Mouse (Mus musculus): ENCODE results near the gene Tmem101.

DNA sequence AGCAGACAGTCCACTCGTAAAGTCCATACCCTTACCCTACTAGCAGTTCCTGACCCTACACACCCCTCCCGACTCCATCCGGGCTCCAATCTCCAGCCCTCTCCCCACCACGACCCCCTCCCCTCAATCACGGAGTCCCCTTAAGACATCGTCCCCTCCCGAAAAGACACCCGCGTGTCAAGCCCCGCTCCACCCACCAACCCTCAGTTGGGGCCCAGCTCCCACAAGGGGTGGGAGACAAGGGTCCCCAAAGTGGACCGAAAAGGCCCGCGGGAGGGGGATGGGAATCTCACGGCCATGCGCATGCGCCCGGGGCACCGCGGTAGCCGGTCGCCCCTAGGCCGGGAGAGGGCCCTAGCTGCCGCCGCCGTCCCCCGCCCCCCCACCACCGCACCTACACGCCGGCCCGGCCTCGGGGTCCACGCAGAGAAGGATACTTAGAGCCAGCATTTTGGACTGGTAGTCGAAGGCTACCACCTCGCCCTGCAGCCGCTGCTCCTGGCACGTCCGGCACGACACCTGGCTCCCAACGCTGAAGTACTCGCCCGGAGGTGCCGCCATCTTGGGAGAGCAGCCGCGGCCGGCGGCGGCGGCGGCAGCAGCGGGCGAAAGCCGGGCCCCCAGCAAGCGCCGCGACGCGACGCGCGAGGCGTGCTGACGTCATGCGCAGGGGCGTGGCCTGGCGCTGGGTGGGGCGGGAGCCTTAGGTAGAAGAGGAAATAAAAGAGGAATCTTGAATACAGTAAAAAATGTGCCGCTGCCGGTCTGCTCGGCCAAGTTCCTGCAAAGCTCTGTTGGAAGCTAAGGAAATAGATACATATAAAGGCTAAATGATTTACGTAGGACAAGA, 28.7 kb upstream of the Tmem101 start, which contains the start of gene Lsm12:
- TF ChIP-seq POLR2A (IDR thresholded peaks at IDR 0.05; ENCODE audit: low read depth, low read length): peak; percentile 73
- TF ChIP-seq CTCF (IDR thresholded peaks at IDR 0.05; ENCODE audit: borderline replicate concordance, insufficient read depth, low read length): no peak
